Mouse (Mus musculus): ENCODE results near the gene Dnaja3. TPM values are rescaled to one million over a fixed set of nuclear protein-coding genes. Genes with fewer than 3 reads are reported as not detected.
A peak's percentile ranks its signal among the peaks of the same experiment; 100 is the strongest.

Dnaja3 gene
- polyA plus RNA-seq, 1 experiment from 2014 or later, result 71.9 TPM

- Histone ChIP-seq H3K9me3 (ENCODE audit: control insufficient read depth, low read length) (no peaks in the 10 kb centered on the region), H3K4me1 (ENCODE audit: control insufficient read depth, insufficient read depth, low read depth, low read length) (peaks cover 11% of the 10 kb centered on the region), H3K4me3 (ENCODE audit: low read length) (no peak overlapping the region), H3K9ac (ENCODE audit: low read depth, low read length) (no peak overlapping the region), H3K36me3 (ENCODE audit: control insufficient read depth, insufficient read depth, low read length) (0 out of 2 replicates have a peak, but pooled peaks cover 8% of the 10 kb centered on the region), H3K4me2 (ENCODE audit: low read length) (no peak overlapping the region), H3K27ac (ENCODE audit: low read depth, low read length) (no peak overlapping the region), H3K27me3 (replicated peaks; ENCODE audit: control insufficient read depth, insufficient read depth, low read length) (no peaks in the 10 kb centered on the region)
- ATAC-seq, result no peak
- 79% methylated on average over 4 of the region's 4 CpGs for WGBS
Measured at GRCm38 (mm10) chr16:4635760-4636159, 4.0 kb upstream of the Dnaja3 start.

GRCm38 (mm10) chr16:4638891-4639390 is 848 bp upstream of the Dnaja3 start:
- no peaks in the 10 kb centered on the region for H3K36me3 ChIP-seq (ENCODE audit: control insufficient read depth, insufficient read depth, low read length)
- H3K9me3 ChIP-seq (ENCODE audit: control insufficient read depth, low read length), result no peaks in the 10 kb centered on the region
- H3K27me3 ChIP-seq (replicated peaks; ENCODE audit: control insufficient read depth, insufficient read depth, low read length), result no peaks in the 10 kb centered on the region
- H3K27ac ChIP-seq (ENCODE audit: low read depth, low read length), result no peak overlapping the region
- no peak for ATAC-seq
- H3K4me3 ChIP-seq (ENCODE audit: low read length), result no peak overlapping the region
- WGBS, result 78% methylated on average over 3 of the region's 3 CpGs
- H3K9ac ChIP-seq (ENCODE audit: low read depth, low read length), result no peak overlapping the region
- H3K4me1 ChIP-seq (ENCODE audit: control insufficient read depth, insufficient read depth, low read depth, low read length), result peaks cover 31% of the 10 kb centered on the region
- no peak overlapping the region for H3K4me2 ChIP-seq (ENCODE audit: low read length)

GRCm38 (mm10) chr16:4640267-4641005 is 647 bp downstream of the Dnaja3 start:
- no peak for ATAC-seq
- Histone ChIP-seq H3K4me1 (ENCODE audit: control insufficient read depth, insufficient read depth, low read depth, low read length) (peaks cover 35% of the 10 kb centered on the region), H3K27ac (ENCODE audit: low read depth, low read length) (peak overlapping the region; percentile 60; the same call in 1 of the 2 replicates), H3K9ac (ENCODE audit: low read depth, low read length) (peak overlapping the region; percentile 70), H3K4me2 (ENCODE audit: low read length) (peak overlapping the region; percentile 70), H3K4me3 (ENCODE audit: low read length) (peak overlapping the region; percentile 49), H3K27me3 (replicated peaks; ENCODE audit: control insufficient read depth, insufficient read depth, low read length) (no peaks in the 10 kb centered on the region), H3K36me3 (ENCODE audit: control insufficient read depth, insufficient read depth, low read length) (no peaks in the 10 kb centered on the region), H3K9me3 (ENCODE audit: control insufficient read depth, low read length) (no peaks in the 10 kb centered on the region)
- 11% methylated on average over 17 of the region's 17 CpGs for WGBS

- Histone ChIP-seq H3K4me3 (ENCODE audit: low read length) (no peak overlapping the region), H3K36me3 (ENCODE audit: control insufficient read depth, insufficient read depth, low read length) (no peaks in the 10 kb centered on the region), H3K4me1 (ENCODE audit: control insufficient read depth, insufficient read depth, low read depth, low read length) (peaks cover 35% of the 10 kb centered on the region), H3K4me2 (ENCODE audit: low read length) (peak overlapping the region; percentile 70), H3K9me3 (ENCODE audit: control insufficient read depth, low read length) (no peaks in the 10 kb centered on the region), H3K27ac (ENCODE audit: low read depth, low read length) (no peak overlapping the region), H3K9ac (ENCODE audit: low read depth, low read length) (no peak overlapping the region), H3K27me3 (replicated peaks; ENCODE audit: control insufficient read depth, insufficient read depth, low read length) (no peaks in the 10 kb centered on the region)
- 48% methylated on average over 3 of the region's 3 CpGs for WGBS
- ATAC-seq, result no peak
Measured at GRCm38 (mm10) chr16:4641119-4641838, 1.5 kb downstream of the Dnaja3 start.

- peak; percentile 13; the same call in 1 of the 2 replicates for ATAC-seq
- H3K4me1 ChIP-seq (ENCODE audit: control insufficient read depth, insufficient read depth, low read depth, low read length), result peaks cover 35% of the 10 kb centered on the region
- H3K9ac ChIP-seq (ENCODE audit: low read depth, low read length), result 0 out of 2 replicates have a peak overlapping the region, but pooled peaks have one; percentile 8
- no peaks in the 10 kb centered on the region for H3K27me3 ChIP-seq (replicated peaks; ENCODE audit: control insufficient read depth, insufficient read depth, low read length)
- H3K36me3 ChIP-seq (ENCODE audit: control insufficient read depth, insufficient read depth, low read length), result no peaks in the 10 kb centered on the region
- H3K27ac ChIP-seq (ENCODE audit: low read depth, low read length), result peak overlapping the region; percentile 42; the same call in 1 of the 2 replicates
- 39% methylated on average over 13 of the region's 13 CpGs for WGBS
- peak overlapping the region; percentile 25 for H3K4me2 ChIP-seq (ENCODE audit: low read length)
- no peak overlapping the region for H3K4me3 ChIP-seq (ENCODE audit: low read length)
- no peaks in the 10 kb centered on the region for H3K9me3 ChIP-seq (ENCODE audit: control insufficient read depth, low read length)
Measured at GRCm38 (mm10) chr16:4642190-4642589, 2.4 kb downstream of the Dnaja3 start.

GRCm38 (mm10) chr16:4642937-4643336 is 3.1 kb downstream of the Dnaja3 start:
- no peak overlapping the region for H3K9ac ChIP-seq (ENCODE audit: low read depth, low read length)
- peaks cover 37% of the 10 kb centered on the region for H3K4me1 ChIP-seq (ENCODE audit: control insufficient read depth, insufficient read depth, low read depth, low read length)
- no peaks in the 10 kb centered on the region for H3K27me3 ChIP-seq (replicated peaks; ENCODE audit: control insufficient read depth, insufficient read depth, low read length)
- no peak overlapping the region for H3K4me2 ChIP-seq (ENCODE audit: low read length)
- H3K9me3 ChIP-seq (ENCODE audit: control insufficient read depth, low read length), result no peaks in the 10 kb centered on the region
- peak overlapping the region; percentile 60 for H3K27ac ChIP-seq (ENCODE audit: low read depth, low read length)
- 77% methylated on average over 6 of the region's 6 CpGs for WGBS
- no peaks in the 10 kb centered on the region for H3K36me3 ChIP-seq (ENCODE audit: control insufficient read depth, insufficient read depth, low read length)
- H3K4me3 ChIP-seq (ENCODE audit: low read length), result no peak overlapping the region
- no peak for ATAC-seq

- Histone ChIP-seq H3K27me3 (replicated peaks; ENCODE audit: control insufficient read depth, insufficient read depth, low read length) (no peaks in the 10 kb centered on the region), H3K9me3 (ENCODE audit: control insufficient read depth, low read length) (no peaks in the 10 kb centered on the region), H3K4me1 (ENCODE audit: control insufficient read depth, insufficient read depth, low read depth, low read length) (peaks cover 37% of the 10 kb centered on the region), H3K27ac (ENCODE audit: low read depth, low read length) (peak overlapping the region; percentile 60), H3K36me3 (ENCODE audit: control insufficient read depth, insufficient read depth, low read length) (no peaks in the 10 kb centered on the region), H3K4me3 (ENCODE audit: low read length) (no peak overlapping the region), H3K9ac (ENCODE audit: low read depth, low read length) (no peak overlapping the region), H3K4me2 (ENCODE audit: low read length) (no peak overlapping the region)
- WGBS, result 51% methylated on average over 11 of the region's 11 CpGs
- peak; percentile 73 for ATAC-seq
Measured at GRCm38 (mm10) chr16:4643670-4644419, 4.1 kb downstream of the Dnaja3 start.

GRCm38 (mm10) chr16:4645867-4646266 is 6.1 kb downstream of the Dnaja3 start:
- H3K4me1 ChIP-seq (ENCODE audit: control insufficient read depth, insufficient read depth, low read depth, low read length), result peaks cover 26% of the 10 kb centered on the region
- 69% methylated on average over 4 of the region's 4 CpGs for WGBS

More at GRCm38 (mm10) chr16:4645867-4646266, 6.1 kb downstream of the Dnaja3 start:
- Histone ChIP-seq H3K9me3 (ENCODE audit: control insufficient read depth, low read length) (no peaks in the 10 kb centered on the region), H3K4me2 (ENCODE audit: low read length) (no peak overlapping the region), H3K27me3 (replicated peaks; ENCODE audit: control insufficient read depth, insufficient read depth, low read length) (no peaks in the 10 kb centered on the region), H3K9ac (ENCODE audit: low read depth, low read length) (no peak overlapping the region), H3K27ac (ENCODE audit: low read depth, low read length) (no peak overlapping the region), H3K4me3 (ENCODE audit: low read length) (no peak overlapping the region), H3K36me3 (ENCODE audit: control insufficient read depth, insufficient read depth, low read length) (no peaks in the 10 kb centered on the region)
- ATAC-seq, result no peak
